In the genomic region with DNA sequence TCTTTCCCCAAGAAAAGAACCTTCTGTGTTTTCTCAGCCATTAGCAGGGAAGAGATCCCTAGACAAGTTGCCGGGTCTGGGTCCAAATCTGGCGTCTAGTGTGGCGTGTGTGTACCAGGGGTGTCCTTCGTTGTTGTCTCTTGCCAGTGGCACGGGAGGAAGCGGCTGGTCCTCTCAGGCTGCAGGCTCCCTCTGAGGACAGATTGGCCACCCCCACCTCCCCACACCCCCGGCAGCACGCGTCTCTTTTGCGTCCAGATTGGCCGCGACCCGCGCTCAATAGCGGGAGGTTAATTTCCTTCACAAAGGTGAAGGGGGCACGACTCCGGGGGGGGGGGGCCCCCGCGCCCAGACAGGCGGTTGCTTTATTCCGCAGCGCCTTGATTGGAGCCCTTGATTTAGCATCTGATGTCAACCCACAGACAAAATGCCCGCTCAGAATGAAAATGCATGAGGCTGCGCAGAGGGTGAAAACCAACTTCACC, we compare ENCODE assay signal across 8 mouse cellular contexts. TPM values are rescaled to one million over a fixed set of nuclear protein-coding genes. Genes with fewer than 3 reads are reported as not detected.
A peak's percentile ranks its signal among the peaks of the same experiment; 100 is the strongest.
DNase-seq lines count a peak whose midpoint lies in the region; ATAC-seq and TF ChIP-seq lines count a peak whose summit lies in the region.

No protein-coding gene starts in this region.

- no peaks in the 10 kb centered on the region for H3K36me3 ChIP-seq in heart, embryonic 13.5 days
- no peaks in the 10 kb centered on the region for H3K36me3 ChIP-seq in forebrain, embryonic 16.5 days (ENCODE audit: control insufficient read depth, insufficient read depth)
- no peaks in the 10 kb centered on the region for H3K36me3 ChIP-seq in midbrain, embryonic 10.5 days

- WGBS in heart, embryonic 13.5 days: under 1% methylated on average over 24 of the region's 24 CpGs
- 0% methylated on average over 24 of the region's 24 CpGs for WGBS in forebrain, embryonic 16.5 days
- WGBS in midbrain, embryonic 10.5 days: under 1% methylated on average over 24 of the region's 24 CpGs

- no peak for TF ChIP-seq CTCF in brain, embryonic 14.5 days (IDR thresholded peaks at IDR 0.05; ENCODE audit: borderline replicate concordance, extremely low read depth, insufficient read depth, insufficient read length)

- H3K9ac ChIP-seq in heart, embryonic 13.5 days: no peak overlapping the region
- H3K9ac ChIP-seq in forebrain, embryonic 16.5 days (replicated peaks; ENCODE audit: low read depth, low read length): peak overlapping the region; percentile 98

- H3K27ac ChIP-seq in heart, embryonic 13.5 days (replicated peaks): no peak overlapping the region
- peak overlapping the region; percentile 98 for H3K27ac ChIP-seq in forebrain, embryonic 16.5 days (ENCODE audit: low read length)
- H3K27ac ChIP-seq in midbrain, embryonic 10.5 days (replicated peaks): peak overlapping the region; percentile 90

- peak overlapping the region; percentile 59 for H3K4me3 ChIP-seq in heart, embryonic 13.5 days
- peak overlapping the region; percentile 91 for H3K4me3 ChIP-seq in forebrain, embryonic 16.5 days (replicated peaks; ENCODE audit: low read length)
- peak overlapping the region; percentile 71 for H3K4me3 ChIP-seq in midbrain, embryonic 10.5 days

- peak overlapping the region; percentile 93 for H3K4me2 ChIP-seq in heart, embryonic 13.5 days
- peak overlapping the region; percentile 86 for H3K4me2 ChIP-seq in forebrain, embryonic 16.5 days (ENCODE audit: low read length)

- TF ChIP-seq POLR2A in brain, embryonic 14.5 days (IDR thresholded peaks at IDR 0.05; ENCODE audit: borderline replicate concordance, extremely low read depth, insufficient read depth, insufficient read length, poor library complexity, severe bottlenecking): no peak

- H3K9me3 ChIP-seq in heart, embryonic 13.5 days: no peaks in the 10 kb centered on the region
- no peaks in the 10 kb centered on the region for H3K9me3 ChIP-seq in forebrain, embryonic 16.5 days (ENCODE audit: control insufficient read depth, low read length)
- H3K9me3 ChIP-seq in midbrain, embryonic 10.5 days (replicated peaks): no peaks in the 10 kb centered on the region

- peaks cover 94% of the 10 kb centered on the region for H3K27me3 ChIP-seq in heart, embryonic 13.5 days (replicated peaks)
- H3K27me3 ChIP-seq in forebrain, embryonic 16.5 days (replicated peaks; ENCODE audit: control insufficient read depth, insufficient read depth, low read length): no peaks in the 10 kb centered on the region; the same call in 1 of the 2 replicates
- peaks cover 99% of the 10 kb centered on the region for H3K27me3 ChIP-seq in midbrain, embryonic 10.5 days (ENCODE audit: low read depth, poor library complexity, severe bottlenecking)

- ATAC-seq in heart, embryonic 13.5 days (ENCODE audit: extremely low read depth, insufficient number of reproducible peaks, low FRiP score, low TSS enrichment): no peak
- 0 out of 2 replicates have a peak, but pooled peaks have one; percentile 2 for ATAC-seq in forebrain, embryonic 16.5 days
- no peak for ATAC-seq in monocyte, adult 5-6 weeks (replicated peaks; ENCODE audit: insufficient number of reproducible peaks, low FRiP score, low TSS enrichment, poor library complexity, severe bottlenecking)

- DNase-seq in heart, postnatal 14 days: no peak
- peak; percentile 88 for DNase-seq in brain, embryonic 14.5 days (ENCODE audit: low read depth)
- peak; percentile 80 for DNase-seq in midbrain, embryonic 10.5 days (ENCODE audit: low spot score)
- DNase-seq in urinary bladder, postnatal 10 days (ENCODE audit: low spot score): no peak
- no peak for DNase-seq in thymus, postnatal 0 days (ENCODE audit: low spot score)

- H3K4me1 ChIP-seq in heart, embryonic 13.5 days: peaks cover 44% of the 10 kb centered on the region
- peaks cover 60% of the 10 kb centered on the region for H3K4me1 ChIP-seq in forebrain, embryonic 16.5 days (replicated peaks; ENCODE audit: control insufficient read depth, insufficient read depth, low read length)
- peaks cover 82% of the 10 kb centered on the region for H3K4me1 ChIP-seq in midbrain, embryonic 10.5 days

- intact Hi-C loops in heart, postnatal 14 days (cut with DNase I): loop anchor here (10.0 kb wide), 1 partner anchor 864 kb away; a partner anchor contains a TSS

RNA-seq across cellular contexts. Expression of a gene that starts 1.1 kb away (rescaled TPM):
- polyA plus RNA-seq in heart, embryonic 13.5 days (2015; fragmentation: Nextera tagmentation; extraction: Ambion mirVana): not detected in 2 replicates
- under 1 TPM in 1 of 2 experiments, not detected in 1; 0.12 TPM for total RNA-seq in heart, postnatal 14 days (2021)
- 51.1 and 74.2 TPM in 2 replicates for polyA plus RNA-seq in brain, embryonic 14.5 days (2012; rRNA removed)
- polyA plus RNA-seq in forebrain, embryonic 16.5 days (2015; fragmentation: Nextera tagmentation; extraction: Ambion mirVana): 9.1 and 11.8 TPM in 2 replicates
- polyA plus RNA-seq in midbrain, embryonic 10.5 days (2016; fragmentation: Nextera tagmentation; extraction: Ambion mirVana): 3.0 and 4.7 TPM in 2 replicates
- total RNA-seq in monocyte, adult 5-6 weeks (2017): not detected in 3 replicates
- polyA plus RNA-seq in thymus, postnatal 0 days (2015; fragmentation: Nextera tagmentation; extraction: Ambion mirVana): 0.56 and 0.66 TPM in 2 replicates

Comparison
In these comparisons a context has a peak if more than half of its experiments do, and no peak if none do; other contexts are left out.
1. DNase-seq: peak in brain, embryonic 14.5 days (single experiment) and midbrain, embryonic 10.5 days (single experiment); none in heart, postnatal 14 days (0 of 2), urinary bladder, postnatal 10 days (single experiment) and thymus, postnatal 0 days (single experiment).
2. Peak in every context shown above with its lines, with median percentiles within 50 percentile points of each other: H3K4me3 ChIP-seq.